Mouse (Mus musculus) layer of hippocampus, postnatal 25 days (tissue): ENCODE results near the gene Rhog. TPM values are rescaled to one million over a fixed set of nuclear protein-coding genes. Genes with fewer than 3 reads are reported as not detected.

Experiments
- DNase-seq, 2 experiments: peaks; one replicate each; pipeline ENCODE4 v3.0.0; 2022; ENCODE audit warnings: mixed read lengths in 2 of 2, low spot score in 1 of 2; ENCODE audit errors: extremely low spot score in 1 of 2
- total RNA-seq, 2 experiments: library from RNA; stranded (reverse); gene quantifications; 2 replicates each; pipeline ENCODE4 v1.2.3; 2021

The Rhog gene
- total RNA-seq, 2 experiments from 2014 or later, result 28.9 to 30.2 TPM

GRCm38 (mm10) chr7:102223883-102224738 is 31.7 kb downstream of the Rhog start:
- DNase-seq, result no peak

DNA sequence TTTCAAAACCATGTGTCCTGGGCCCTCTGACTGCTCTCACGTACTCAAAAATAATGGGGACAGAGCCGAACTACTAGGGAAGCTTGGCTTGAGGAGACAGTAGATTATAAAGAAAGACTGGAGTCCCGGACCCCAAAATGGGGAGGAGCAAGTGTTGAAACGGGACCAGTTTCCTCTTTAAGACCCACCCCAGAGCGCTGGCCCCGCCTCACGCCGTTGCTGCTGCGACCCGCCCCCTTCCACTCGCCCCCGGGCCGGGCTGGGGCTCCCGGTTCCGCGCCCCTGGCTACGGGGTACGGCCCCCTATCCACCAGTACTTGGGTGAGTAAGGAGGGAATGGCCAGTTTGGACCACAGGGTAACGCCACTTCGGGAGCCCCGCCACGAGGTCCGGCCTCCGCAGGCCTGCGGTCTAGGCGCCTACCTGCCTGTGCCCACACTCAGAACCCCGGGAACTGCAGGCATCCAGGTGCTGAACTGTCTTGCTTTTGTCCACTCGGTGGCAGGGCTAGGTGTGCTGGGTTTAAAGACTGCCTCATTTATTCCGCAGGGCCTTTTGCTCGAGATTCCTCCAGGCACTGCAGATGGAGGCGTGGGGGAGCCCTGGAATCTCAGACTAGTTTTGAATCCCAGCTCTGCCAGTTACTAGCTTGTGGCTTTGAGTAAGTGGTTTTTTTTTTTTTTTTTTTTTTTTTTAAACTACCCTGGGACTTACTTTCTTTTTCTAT is 32.9 kb downstream of the Rhog start:
- peak; percentile 43 to 61 for DNase-seq

GRCm38 (mm10) chr7:102222336-102222735 is 33.5 kb downstream of the Rhog start:
- no peak for DNase-seq

- DNase-seq, result no peak
Observed at GRCm38 (mm10) chr7:102221899-102222298, 34.0 kb downstream of the Rhog start.

- DNase-seq, result no peak
Observed at GRCm38 (mm10) chr7:102211071-102211470, 44.8 kb downstream of the Rhog start.

- DNase-seq, result peak; percentile 96 to 97
Observed at GRCm38 (mm10) chr7:102209756-102210721, 45.8 kb downstream of the Rhog start, which contains the start of the genes Nup98 and Pgap2. Nup98 (minus strand) TSS chr7:102210176. Pgap2 (plus strand) TSS chr7:102210208.

DNA sequence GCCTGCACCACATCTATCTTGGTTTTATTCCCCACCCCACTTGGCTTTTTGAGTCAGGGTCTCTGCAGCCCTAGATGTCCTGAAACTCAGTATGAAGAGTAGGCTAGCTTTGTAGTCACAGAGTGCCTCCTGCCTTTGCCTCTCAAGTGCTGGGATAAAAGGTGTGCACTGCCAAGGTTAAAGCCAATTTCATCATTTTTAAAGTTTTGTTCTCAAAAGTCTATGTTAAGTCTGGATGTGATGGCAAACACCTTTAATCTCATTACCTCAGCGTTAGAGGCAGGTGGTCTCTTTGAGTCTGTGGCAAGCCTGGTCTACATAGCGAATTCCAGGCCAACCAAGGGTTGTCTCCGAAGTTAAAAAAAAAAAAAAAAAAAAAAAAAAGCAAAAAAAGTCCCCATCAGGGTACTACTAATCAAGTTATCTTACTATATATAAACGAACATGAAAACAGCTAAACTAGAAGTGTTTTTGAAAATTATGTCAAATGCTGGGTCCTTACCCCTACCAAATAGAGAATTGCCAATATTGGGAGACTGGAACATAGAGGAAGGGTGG is 47.0 kb downstream of the Rhog start:
- DNase-seq, result no peak

- DNase-seq, result no peak
Observed at GRCm38 (mm10) chr7:102205646-102206045, 50.2 kb downstream of the Rhog start.

DNA sequence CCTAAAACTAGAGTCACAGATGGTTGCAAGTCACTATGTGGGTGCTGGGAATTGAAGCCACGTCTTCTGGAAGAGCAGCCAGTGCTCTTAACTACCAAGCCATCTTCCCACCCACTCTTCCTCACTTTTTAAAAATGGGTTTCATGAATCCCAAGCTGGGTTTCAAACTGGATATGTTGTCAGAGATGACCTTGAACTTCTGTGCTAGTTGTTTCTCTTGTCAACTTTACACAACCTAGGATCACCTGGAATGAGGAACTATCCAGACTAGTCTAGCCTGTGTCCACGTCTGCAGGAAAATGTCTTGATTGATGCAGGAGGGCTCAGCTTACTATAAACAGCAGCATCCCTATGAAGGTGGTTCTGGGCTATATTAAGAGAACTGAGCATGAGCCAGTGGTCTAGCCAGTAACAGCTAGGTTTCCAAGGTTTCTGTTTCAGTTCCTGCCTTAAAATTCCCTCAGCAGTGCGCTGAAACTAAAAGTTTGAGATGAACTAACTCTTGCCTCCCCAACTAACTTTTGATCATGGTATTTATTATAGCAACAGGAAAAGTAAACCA is 51.5 kb downstream of the Rhog start:
- DNase-seq, result no peak

DNA sequence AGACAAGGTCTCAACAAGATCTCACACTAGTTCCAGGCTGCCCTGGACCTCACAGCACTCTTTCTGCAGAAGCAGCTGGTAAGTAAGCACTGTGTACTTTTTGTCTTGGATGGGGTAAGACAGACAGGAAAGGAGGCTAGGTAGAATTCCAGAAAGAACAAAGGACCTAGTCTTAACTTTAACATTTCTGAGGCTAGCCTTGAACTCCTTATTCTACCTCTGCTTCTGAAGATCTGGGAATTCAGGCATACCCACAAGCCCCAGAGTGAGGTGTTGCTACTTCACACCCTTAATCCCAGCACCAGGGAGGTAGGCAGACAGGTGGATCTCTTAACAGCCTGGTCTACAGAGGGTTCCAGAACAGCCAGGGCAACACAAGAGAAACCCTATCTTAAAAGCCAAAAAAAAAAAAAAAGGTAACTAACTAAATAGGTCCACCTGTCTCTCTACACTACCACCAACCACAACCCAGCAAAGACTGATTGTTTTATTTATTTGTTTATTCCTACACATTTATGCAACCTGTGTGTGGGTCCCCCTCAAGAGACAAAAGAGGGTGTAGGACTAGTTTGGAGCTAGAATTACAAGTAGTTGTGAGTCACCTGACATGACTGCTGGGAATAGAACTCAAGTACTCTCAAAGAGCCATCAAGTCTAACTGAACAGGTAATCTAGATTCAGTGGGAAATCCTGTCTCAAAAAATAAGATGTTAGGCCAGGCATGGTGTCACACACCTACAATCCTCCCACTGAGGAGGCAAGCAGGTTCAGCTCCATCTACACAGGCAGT is 54.7 kb downstream of the Rhog start:
- DNase-seq, result no peak

DNA sequence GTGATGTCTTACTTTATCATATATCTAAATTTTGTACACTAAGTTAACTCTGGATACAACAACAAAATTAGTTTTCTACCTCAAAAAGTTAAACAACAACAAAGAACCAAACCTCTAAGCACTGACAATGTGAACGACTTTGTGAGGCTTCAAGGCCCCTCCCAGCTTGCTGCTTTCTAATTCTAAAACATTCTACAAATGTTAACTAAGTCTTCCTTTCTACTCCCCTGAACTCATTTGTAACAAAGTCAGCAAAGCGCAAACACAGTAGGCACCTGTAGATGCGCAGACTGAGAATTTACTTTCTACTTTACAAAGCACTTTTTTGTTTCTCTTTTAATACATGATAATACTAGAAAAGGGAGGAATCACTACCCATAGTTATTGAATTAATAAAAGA is 55.3 kb downstream of the Rhog start:
- DNase-seq, result no peak

GRCm38 (mm10) chr7:102192356-102192755 is 63.5 kb downstream of the Rhog start:
- no peak for DNase-seq

Other genes starting within 250 kb of the Rhog start
- 1 to 10 TPM; 4.0 to 9.1 TPM for gene Il18bp, start 237.4 kb downstream of the Rhog start, total RNA-seq
- gene Rnf121, start 190.6 kb downstream of the Rhog start, total RNA-seq, result 10 to 100 TPM; 38.4 to 39.3 TPM
- 10 to 100 TPM; 24.7 to 26.4 TPM for gene Xndc1, start 190.5 kb downstream of the Rhog start, total RNA-seq
- gene Xntrpc, start 190.3 kb downstream of the Rhog start, total RNA-seq, result 1 to 10 TPM; 2.0 to 2.2 TPM
- under 1 TPM; 0.52 to 0.69 TPM for gene Trpc2, start 172.9 kb downstream of the Rhog start, total RNA-seq
- gene Art1, start 154.3 kb downstream of the Rhog start, total RNA-seq, result not detected
- not detected for gene Art5, start 146.6 kb downstream of the Rhog start, total RNA-seq
- under 1 TPM; 0.10 to 0.19 TPM for gene Chrna10, start 139.2 kb downstream of the Rhog start, total RNA-seq
- gene Nup98, start 45.9 kb downstream of the Rhog start, total RNA-seq, result 10 to 100 TPM; 36.7 to 37.8 TPM
- 10 to 100 TPM; 27.7 to 34.0 TPM for gene Pgap2, start 45.8 kb downstream of the Rhog start, total RNA-seq
- 10 to 100 TPM; 67.7 to 70.4 TPM for gene Stim1, start 11.8 kb upstream of the Rhog start, total RNA-seq
- 10 to 100 TPM; 10.2 to 10.8 TPM for gene Rrm1, start 185.6 kb upstream of the Rhog start, total RNA-seq
- not detected for gene Olfr543, start 225.6 kb upstream of the Rhog start, total RNA-seq
- gene Olfr544, start 232.3 kb upstream of the Rhog start, total RNA-seq, result not detected
- not detected for gene Olfr545, start 243.5 kb upstream of the Rhog start, total RNA-seq